Mouse (Mus musculus) forebrain, embryonic 16.5 days (tissue): ENCODE data around the gene Zdhhc12. TPM values are rescaled to one million over a fixed set of nuclear protein-coding genes. Genes with fewer than 3 reads are reported as not detected.
A peak's percentile ranks its signal among the peaks of the same experiment; 100 is the strongest.
"Not testable (repeated sequence)": the region's sequence is repeated elsewhere in the genome, so short reads cannot be mapped to it uniquely, and the experiment has no call there.

ENCODE experiments used
- ATAC-seq: fragments of 200-750 bp; cut with Nextera tagmentation; 2 replicates; pipeline ENCODE4 v1.8.0; 2017; ENCODE audit warnings: mild to moderate bottlenecking, moderate library complexity
- H3K27ac ChIP-seq: fragments of 300-500 bp; sonication (generic); 2 replicates; pipeline ENCODE4 v1.5.1; 2014; ENCODE audit warnings: low read length, control low read depth
- H3K27me3 ChIP-seq: fragments of 300-500 bp; sonication (generic); replicated peaks from 2 replicates; pipeline ENCODE4 v1.6.1; 2014; ENCODE audit warnings: low read length; ENCODE audit not compliant: control insufficient read depth, insufficient read depth
- H3K36me3 ChIP-seq: fragments of 300-500 bp; sonication (generic); 2 replicates; pipeline ENCODE4 v1.6.1; 2014; ENCODE audit not compliant: control insufficient read depth, insufficient read depth
- H3K4me1 ChIP-seq: fragments of 300-500 bp; sonication (generic); replicated peaks from 2 replicates; pipeline ENCODE4 v1.6.1; 2014; ENCODE audit warnings: low read length; ENCODE audit not compliant: control insufficient read depth, insufficient read depth
- H3K4me2 ChIP-seq: fragments of 300-500 bp; sonication (generic); 2 replicates; pipeline ENCODE4 v1.6.1; 2014; ENCODE audit warnings: mild to moderate bottlenecking, low read length, control low read depth
- H3K4me3 ChIP-seq: fragments of 300-500 bp; sonication (generic); replicated peaks from 2 replicates; pipeline ENCODE4 v1.5.1; 2014; ENCODE audit warnings: mild to moderate bottlenecking, low read length, control low read depth
- H3K9ac ChIP-seq: fragments of 300-500 bp; sonication (generic); replicated peaks from 2 replicates; pipeline ENCODE4 v1.6.1; 2014; ENCODE audit warnings: low read depth, low read length, control low read depth
- H3K9me3 ChIP-seq: fragments of 300-500 bp; sonication (generic); 2 replicates; pipeline ENCODE4 v1.6.1; 2016; ENCODE audit warnings: low read length; ENCODE audit not compliant: control insufficient read depth
- WGBS: fragments of 180-500 bp; shearing (Covaris S2); extraction: QIAGEN DNeasy Blood & Tissue Kit; methylation state at CpG from one replicate; pipeline ENCODE4 v1.1.7; 2014; 5-methylcytosine and 5-hydroxymethylcytosine counted together
- polyA plus RNA-seq: library from polyadenylated mRNA; unstranded; fragments of >200 nt; fragmentation: Nextera tagmentation; extraction: Ambion mirVana; gene quantifications from 2 replicates; pipeline ENCODE4 v1.2.1, GENCODE M21; 2015

Zdhhc12 gene
- 17.8 and 19.0 TPM in 2 replicates for polyA plus RNA-seq

- Histone ChIP-seq H3K27me3 (no peaks in the 10 kb centered on the region), H3K27ac (peak within 1 kb of the TSS; percentile 41), H3K4me2 (peak within 1 kb of the TSS; percentile 97), H3K9ac (peak within 1 kb of the TSS; percentile 67), H3K4me3 (peak within 1 kb of the TSS; percentile 70), H3K9me3 (no peaks in the 10 kb centered on the region), H3K36me3 (no peaks in the 10 kb centered on the region), H3K4me1 (peaks cover 19% of the 10 kb centered on the region)
- ATAC-seq: peak; percentile 97
- under 1% methylated on average over 51 of the region's 51 CpGs for WGBS
These were observed at the start of gene Zdhhc12 for GRCm38 (mm10) chr2:30093471-30094207. Zdhhc12 (minus strand) TSS chr2:30093648.

- H3K4me1 ChIP-seq, H3K9ac ChIP-seq, H3K27me3 ChIP-seq, ATAC-seq, H3K4me3 ChIP-seq, H3K4me2 ChIP-seq, H3K9me3 ChIP-seq, H3K27ac ChIP-seq: not testable (repeated sequence)
- H3K36me3 ChIP-seq: peaks cover 32% of the 10 kb centered on the region
- 85% methylated on average over 4 of the region's 4 CpGs for WGBS
These were observed 46.6 kb upstream of the Zdhhc12 start for GRCm38 (mm10) chr2:30140021-30140420.

GRCm38 (mm10) chr2:30136458-30136857 is 43.0 kb upstream of the Zdhhc12 start:
- Histone ChIP-seq H3K9me3 (no peaks in the 10 kb centered on the region), H3K27me3 (no peaks in the 10 kb centered on the region), H3K36me3 (peaks cover 9% of the 10 kb centered on the region; the same call in 1 of the 2 replicates), H3K27ac (no peak overlapping the region), H3K4me3 (no peak overlapping the region), H3K4me1 (peaks cover 18% of the 10 kb centered on the region), H3K4me2 (no peak overlapping the region), H3K9ac (no peak overlapping the region)
- 94% methylated on average over 10 of the region's 10 CpGs for WGBS
- ATAC-seq: no peak

- peaks cover 18% of the 10 kb centered on the region for H3K4me1 ChIP-seq
- H3K27me3 ChIP-seq: no peaks in the 10 kb centered on the region
- H3K4me3 ChIP-seq: peak overlapping the region; percentile 69
- 0 out of 2 replicates have a peak overlapping the region, but pooled peaks have one; percentile 19 for H3K9ac ChIP-seq
- peaks cover 2% of the 10 kb centered on the region; the same call in 1 of the 2 replicates for H3K36me3 ChIP-seq
- H3K27ac ChIP-seq: no peak overlapping the region
- H3K4me2 ChIP-seq: peak overlapping the region; percentile 95
- 46% methylated on average over 10 of the region's 10 CpGs for WGBS
- no peaks in the 10 kb centered on the region for H3K9me3 ChIP-seq
- no peak for ATAC-seq
These were observed 41.6 kb upstream of the Zdhhc12 start for GRCm38 (mm10) chr2:30134928-30135620.

- Histone ChIP-seq H3K27ac (no peak overlapping the region; the same call in 1 of the 2 replicates), H3K27me3 (no peaks in the 10 kb centered on the region), H3K36me3 (peaks cover 2% of the 10 kb centered on the region; the same call in 1 of the 2 replicates), H3K9me3 (no peaks in the 10 kb centered on the region), H3K4me1 (peaks cover 18% of the 10 kb centered on the region), H3K4me2 (peak overlapping the region; percentile 95), H3K9ac (peak overlapping the region; percentile 70), H3K4me3 (peak overlapping the region; percentile 69)
- 20% methylated on average over 6 of the region's 6 CpGs for WGBS
- no peak for ATAC-seq
These were observed 40.9 kb upstream of the Zdhhc12 start for GRCm38 (mm10) chr2:30134378-30134711.

- Histone ChIP-seq H3K27ac (peak within 1 kb of the TSS; percentile 31; the same call in 1 of the 2 replicates), H3K4me2 (peak within 1 kb of the TSS; percentile 95), H3K9me3 (no peaks in the 10 kb centered on the region), H3K4me3 (peak within 1 kb of the TSS; percentile 69), H3K4me1 (peaks cover 18% of the 10 kb centered on the region), H3K27me3 (no peaks in the 10 kb centered on the region), H3K9ac (peak within 1 kb of the TSS; percentile 70), H3K36me3 (peaks cover 2% of the 10 kb centered on the region; the same call in 1 of the 2 replicates)
- ATAC-seq: peak; percentile 96
- WGBS: under 1% methylated on average over 46 of the region's 46 CpGs
These were observed 40.3 kb upstream of the Zdhhc12 start, which contains the start of gene Tbc1d13 for GRCm38 (mm10) chr2:30133613-30134377. Tbc1d13 (plus strand) TSS chr2:30133746.

GRCm38 (mm10) chr2:30132801-30133612 is 39.6 kb upstream of the Zdhhc12 start:
- ATAC-seq: no peak
- Histone ChIP-seq H3K4me1 (peaks cover 18% of the 10 kb centered on the region), H3K27ac (0 out of 2 replicates have a peak overlapping the region, but pooled peaks have one; percentile 29), H3K9ac (peak overlapping the region; percentile 70), H3K4me3 (peak overlapping the region; percentile 69), H3K36me3 (0 out of 2 replicates have a peak, but pooled peaks cover 2% of the 10 kb centered on the region), H3K27me3 (no peaks in the 10 kb centered on the region), H3K4me2 (peak overlapping the region; percentile 95), H3K9me3 (no peaks in the 10 kb centered on the region)
- 19% methylated on average over 16 of the region's 16 CpGs for whole genome bisulfite sequencing

GRCm38 (mm10) chr2:30131240-30131639 is 37.8 kb upstream of the Zdhhc12 start:
- not testable (repeated sequence) for ATAC-seq, H3K27me3 ChIP-seq, H3K36me3 ChIP-seq, H3K4me3 ChIP-seq, H3K9me3 ChIP-seq, H3K4me2 ChIP-seq, H3K9ac ChIP-seq, H3K27ac ChIP-seq
- H3K4me1 ChIP-seq: peaks cover 18% of the 10 kb centered on the region
- 60% methylated on average over 5 of the region's 5 CpGs for WGBS
